Mouse (Mus musculus) splenic B cell, adult 2 months (primary cell): ENCODE measurements around the gene Mpig6b.

ENCODE experiments used
- DNase-seq: peaks from one replicate; pipeline ENCODE4 v3.0.0-alpha.2; 2011; ENCODE audit warnings: low read depth, low spot score
- H3K27me3 ChIP-seq: 2 replicates; pipeline ENCODE4 v1.6.1; 2012; ENCODE audit warnings: mild to moderate bottlenecking, low read length, moderate library complexity, mixed read lengths; ENCODE audit not compliant: control insufficient read depth, poor library complexity, insufficient read depth, severe bottlenecking
- H3K36me3 ChIP-seq: 2 replicates; pipeline ENCODE4 v1.6.1; 2012; ENCODE audit warnings: mild to moderate bottlenecking, low read length, moderate library complexity, mixed read lengths; ENCODE audit not compliant: control insufficient read depth, poor library complexity, insufficient read depth, severe bottlenecking

Mpig6b gene

DNA sequence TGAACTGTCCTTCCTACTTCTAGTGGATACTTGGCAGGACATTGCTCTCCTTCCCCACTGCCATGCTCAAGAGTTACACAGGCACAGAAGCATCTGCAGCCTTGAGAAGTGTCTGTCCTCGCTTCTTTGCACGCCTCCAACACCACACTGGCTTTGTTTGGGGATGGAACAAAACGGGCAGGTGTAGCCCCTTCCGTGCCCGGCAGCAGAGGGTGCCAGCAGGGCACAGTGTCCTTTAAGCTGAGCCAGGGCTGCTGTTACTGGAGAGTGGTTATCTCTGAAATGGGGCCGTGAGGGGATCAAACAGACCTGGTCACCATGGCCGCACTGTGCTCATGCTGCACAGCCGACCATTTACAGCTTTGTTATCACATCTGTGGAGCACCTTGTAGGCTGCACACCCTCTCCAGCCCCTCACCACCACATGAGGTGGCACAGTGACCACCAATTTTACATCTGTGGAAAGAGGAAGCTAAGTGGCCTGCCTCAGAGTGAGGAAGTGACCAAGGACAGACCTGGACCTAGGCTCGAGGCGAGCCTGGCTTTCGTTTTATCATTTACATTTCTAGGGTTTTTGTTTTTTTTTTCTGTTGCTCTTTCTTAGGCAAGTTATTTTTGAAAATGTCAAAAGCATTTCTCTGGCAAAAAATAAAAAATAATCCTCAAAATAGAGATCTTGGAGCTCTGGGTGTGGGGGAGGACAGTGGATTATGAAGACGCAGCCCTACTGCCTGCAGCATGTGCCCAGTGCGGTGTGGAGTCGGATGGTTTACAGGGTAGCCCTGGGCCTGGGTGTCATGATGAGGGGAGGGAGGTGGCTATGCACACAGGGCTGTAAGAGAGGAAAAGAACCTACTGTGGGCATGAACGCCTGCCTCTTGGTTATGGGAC is 28.7 kb upstream of the Mpig6b start:
- no peaks in the 10 kb centered on the region for H3K27me3 ChIP-seq
- DNase-seq: no peak
- H3K36me3 ChIP-seq: peaks cover 4% of the 10 kb centered on the region

DNA sequence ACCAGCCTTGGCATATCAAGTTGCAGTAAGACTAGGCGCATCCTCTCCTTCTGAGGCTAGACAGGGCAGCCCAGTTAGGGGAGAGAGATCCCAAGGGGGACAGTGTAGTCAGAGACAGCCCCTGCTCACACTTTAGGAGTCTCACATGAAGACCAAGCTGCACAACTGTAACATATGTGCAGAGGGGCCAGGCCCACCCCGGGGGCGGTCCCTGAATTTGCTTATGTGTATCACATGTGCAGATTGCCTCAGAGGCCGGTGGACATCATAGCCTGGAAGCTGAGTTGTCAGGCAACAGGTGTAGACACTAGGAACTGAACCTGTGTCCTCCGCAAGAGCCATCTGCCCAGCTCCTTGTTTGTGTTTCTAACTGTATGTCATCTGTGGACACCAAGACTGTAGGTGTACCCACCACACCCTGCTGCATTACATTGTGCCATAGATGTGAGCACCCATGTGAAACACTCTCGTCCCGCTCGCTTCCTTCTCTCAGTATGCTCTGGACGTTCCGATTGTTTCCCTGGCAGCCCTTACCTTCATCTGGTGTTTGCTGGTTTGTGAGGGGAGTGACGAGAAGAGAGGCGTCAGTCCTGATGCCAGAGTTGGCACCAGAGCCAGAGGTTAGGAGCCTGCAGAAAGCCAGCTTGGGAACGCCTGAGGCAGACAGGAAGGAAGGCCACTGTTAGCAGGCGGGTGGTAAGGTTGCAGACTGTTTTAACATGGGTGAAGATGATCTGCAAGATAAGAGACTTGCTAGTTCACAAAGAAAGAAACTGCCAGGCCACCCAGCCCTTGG is 26.6 kb upstream of the Mpig6b start:
- Histone ChIP-seq H3K36me3 (peaks cover 1% of the 10 kb centered on the region), H3K27me3 (no peaks in the 10 kb centered on the region)
- DNase-seq: no peak

DNA sequence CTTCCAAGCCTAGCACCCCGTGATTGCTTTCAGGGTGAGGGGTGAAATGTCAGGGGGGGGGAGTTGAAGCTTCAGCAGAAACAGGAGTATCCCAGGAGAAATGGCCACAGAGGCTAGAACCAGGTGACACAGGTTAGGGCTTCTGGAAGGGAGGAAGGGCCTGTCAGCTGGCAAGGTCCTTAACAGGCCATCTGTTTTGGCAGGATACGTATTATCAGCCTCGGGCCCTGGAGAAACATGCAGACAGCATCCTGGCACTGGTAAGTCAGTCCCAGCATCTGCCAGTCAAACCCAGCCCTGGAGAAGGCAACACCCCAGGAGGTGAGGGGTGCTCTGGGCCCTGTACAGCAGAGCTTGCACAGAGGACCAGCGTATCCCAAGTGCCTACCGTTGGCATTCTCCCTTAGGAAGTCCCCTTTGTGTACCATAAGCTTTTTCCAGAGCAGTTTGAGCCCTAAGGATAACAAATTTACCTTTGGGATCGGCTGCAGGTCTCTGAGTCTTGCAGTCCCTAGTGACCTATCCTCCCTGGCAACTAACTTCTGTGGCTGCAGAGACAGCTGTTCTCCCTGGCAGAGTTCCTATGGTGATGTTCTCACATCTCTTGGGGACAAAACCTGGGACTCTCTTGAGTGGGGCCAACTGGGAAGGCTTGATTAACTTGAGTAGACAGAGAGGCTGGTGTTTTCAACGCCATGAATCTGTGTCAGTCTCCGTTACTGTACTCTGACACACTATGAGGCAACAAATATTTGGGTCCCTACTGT is 24.4 kb upstream of the Mpig6b start:
- DNase-seq: no peak
- Histone ChIP-seq H3K27me3 (no peaks in the 10 kb centered on the region), H3K36me3 (peaks cover 1% of the 10 kb centered on the region; the same call in 1 of the 2 replicates)

DNA sequence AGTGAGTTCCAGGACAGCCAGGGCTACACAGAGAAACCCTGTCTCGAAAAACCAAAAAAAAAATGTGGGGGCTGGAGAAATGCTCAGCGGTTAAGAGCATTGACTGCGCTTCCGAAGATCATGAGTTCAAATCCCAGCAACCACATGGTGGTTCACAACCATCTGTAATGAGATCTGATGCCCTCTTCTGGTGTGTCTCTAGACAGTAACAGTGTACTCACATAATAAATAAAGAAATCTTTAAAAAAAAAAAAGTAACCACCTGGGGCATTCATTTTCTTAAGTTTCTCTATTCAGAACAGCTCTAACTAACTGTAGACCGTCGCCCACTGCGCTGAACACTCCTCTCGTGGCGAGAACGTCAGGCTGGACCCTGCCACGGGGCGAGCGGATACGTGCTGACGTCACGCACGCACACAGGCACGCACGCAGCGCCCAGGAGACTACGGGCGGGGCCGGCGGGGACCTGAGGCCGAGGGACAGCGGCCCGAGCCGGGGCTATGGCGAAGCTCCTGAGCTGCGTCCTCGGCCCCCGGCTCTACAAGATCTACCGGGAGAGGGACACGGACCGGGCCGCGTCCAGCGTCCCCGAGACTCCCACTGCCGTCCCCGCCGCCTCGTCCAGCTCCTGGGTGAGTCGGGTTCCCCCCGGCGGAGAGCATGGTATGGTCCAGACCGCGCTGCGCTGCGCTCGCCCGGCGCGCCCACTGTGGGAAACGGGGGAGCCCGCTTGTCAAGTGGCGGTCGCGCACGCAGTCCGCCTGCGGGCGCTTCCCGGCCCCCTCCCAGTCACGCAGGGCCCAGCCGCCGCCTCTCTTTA is 23.1 kb upstream of the Mpig6b start, which contains the start of gene Abhd16a:
TSS of gene Abhd16a (plus strand) at position 439 of the 820 bp plus-strand sequence.
- DNase-seq: peak; percentile 96
- peaks cover 1% of the 10 kb centered on the region; the same call in 1 of the 2 replicates for H3K36me3 ChIP-seq
- no peaks in the 10 kb centered on the region for H3K27me3 ChIP-seq

DNA sequence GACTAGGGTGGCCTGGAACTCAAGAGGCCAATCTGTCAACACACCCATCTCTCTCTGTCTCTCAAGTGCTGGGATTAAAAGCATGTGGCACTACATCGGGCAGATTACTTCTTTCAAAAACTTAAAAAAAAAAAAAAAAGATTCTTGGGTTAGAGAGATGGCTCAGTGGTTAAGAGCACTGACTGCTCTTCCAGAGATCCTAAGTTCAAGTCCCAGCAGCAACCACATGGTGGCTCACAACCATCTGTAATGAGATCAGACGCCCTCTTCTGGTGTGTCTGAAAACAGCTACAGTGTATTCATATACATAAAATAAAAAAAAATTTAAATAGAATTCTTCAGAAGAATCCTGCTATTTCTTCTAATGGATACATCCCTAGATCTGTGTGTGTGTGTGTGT is 22.2 kb upstream of the Mpig6b start:
- no peaks in the 10 kb centered on the region for H3K27me3 ChIP-seq
- peaks cover 1% of the 10 kb centered on the region; the same call in 1 of the 2 replicates for H3K36me3 ChIP-seq
- peak; percentile 29 for DNase-seq

DNA sequence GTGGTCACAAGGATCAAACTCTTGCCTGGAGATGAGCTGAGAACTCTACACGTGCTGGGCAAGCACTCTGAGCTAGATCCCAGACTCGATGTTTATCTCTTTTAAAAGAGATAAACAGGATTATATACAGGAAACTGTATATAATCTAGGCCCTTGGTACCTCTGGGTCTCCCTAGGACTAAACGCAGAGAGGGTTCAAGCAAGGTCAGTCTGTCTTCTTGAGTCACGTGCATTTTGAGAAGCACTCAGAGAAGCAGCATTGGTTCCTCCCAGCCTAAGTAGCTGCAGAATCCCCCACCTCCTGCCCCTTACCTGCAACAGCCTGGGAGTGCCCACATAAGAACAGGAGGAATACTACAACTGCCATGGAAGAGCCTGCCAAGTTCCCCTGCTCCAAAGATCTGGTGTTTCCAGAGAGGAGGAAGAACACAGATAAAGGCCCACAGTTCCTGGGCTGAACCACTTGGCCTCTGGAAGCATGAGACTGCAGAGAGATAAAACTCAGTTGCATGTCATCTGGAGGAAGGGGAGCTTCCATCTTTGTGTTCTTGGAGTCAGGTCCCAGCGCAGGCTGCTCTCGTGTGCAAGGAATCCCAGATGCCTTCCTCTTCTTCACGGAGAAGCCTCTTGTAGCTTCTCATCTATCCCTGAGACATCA is 19.4 kb upstream of the Mpig6b start, which contains the start of gene Ly6g6f:
TSS of gene Ly6g6f (minus strand) at position 403 of the 658 bp plus-strand sequence.
- DNase-seq: no peak
- H3K27me3 ChIP-seq: no peaks in the 10 kb centered on the region
- no peaks in the 10 kb centered on the region for H3K36me3 ChIP-seq

DNA sequence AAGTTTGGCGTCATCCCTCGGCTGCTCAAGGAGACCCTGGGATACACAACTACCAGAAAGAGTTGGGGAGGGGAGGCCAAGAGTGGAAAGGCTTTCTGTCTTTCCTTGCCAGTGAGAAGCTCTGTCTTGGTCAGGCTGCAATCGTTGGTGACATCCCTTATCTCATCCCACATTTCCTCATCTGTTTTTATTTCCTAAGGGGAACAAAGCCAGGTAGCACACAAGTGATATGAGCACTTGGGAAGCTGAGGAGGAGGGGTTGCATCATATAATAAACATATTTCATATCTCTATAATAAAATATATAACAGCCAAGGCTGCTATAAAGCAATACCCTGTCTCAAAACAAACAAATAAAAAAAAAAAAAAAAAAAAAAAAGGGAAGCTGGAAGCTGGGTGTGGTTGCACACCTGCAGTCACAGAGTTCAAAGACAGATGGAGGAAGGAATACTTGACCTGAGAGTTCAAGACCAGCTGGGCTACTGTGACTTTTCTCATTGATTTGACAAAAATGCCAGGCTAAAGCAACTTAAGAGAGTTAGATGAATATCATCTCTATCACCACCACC is 18.0 kb upstream of the Mpig6b start:
- no peaks in the 10 kb centered on the region for H3K27me3 ChIP-seq
- no peaks in the 10 kb centered on the region for H3K36me3 ChIP-seq
- DNase-seq: no peak

DNA sequence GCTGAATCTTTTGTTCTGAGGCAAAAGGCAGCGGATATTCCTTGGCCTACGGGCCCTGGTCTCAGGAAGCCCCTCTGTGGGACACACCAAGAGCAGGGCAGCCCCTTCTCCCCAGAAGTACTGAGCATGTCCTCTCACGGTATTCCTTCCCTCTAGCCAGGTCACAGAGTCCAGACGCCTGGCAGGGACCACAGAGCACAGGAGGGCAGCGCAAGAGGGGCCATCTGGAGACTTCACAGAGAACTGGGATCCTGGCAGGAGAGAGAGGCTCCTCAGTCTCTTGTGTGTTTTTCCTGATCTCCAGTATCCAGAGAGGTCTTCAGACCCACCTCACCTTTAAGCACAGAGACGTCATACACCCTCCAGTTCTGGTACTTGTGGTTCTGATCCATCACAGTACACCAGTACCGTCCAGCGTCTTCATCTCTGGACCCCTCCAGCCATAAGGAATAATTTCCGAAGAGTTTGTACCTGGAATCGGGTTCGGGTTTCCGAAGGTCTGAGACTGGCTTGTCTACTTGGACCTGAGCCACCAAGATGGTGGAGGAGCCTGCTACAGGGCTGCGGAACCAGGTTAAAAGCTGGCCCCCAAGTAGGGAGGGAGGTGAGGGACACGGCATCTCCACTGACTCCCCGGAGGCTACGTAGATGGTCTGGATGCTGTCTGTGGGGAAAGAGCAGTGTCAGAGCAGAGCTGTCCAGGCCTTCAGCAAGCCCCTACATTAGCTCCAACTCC is 17.0 kb upstream of the Mpig6b start:
- Histone ChIP-seq H3K27me3 (no peaks in the 10 kb centered on the region), H3K36me3 (no peaks in the 10 kb centered on the region)
- no peak for DNase-seq

DNA sequence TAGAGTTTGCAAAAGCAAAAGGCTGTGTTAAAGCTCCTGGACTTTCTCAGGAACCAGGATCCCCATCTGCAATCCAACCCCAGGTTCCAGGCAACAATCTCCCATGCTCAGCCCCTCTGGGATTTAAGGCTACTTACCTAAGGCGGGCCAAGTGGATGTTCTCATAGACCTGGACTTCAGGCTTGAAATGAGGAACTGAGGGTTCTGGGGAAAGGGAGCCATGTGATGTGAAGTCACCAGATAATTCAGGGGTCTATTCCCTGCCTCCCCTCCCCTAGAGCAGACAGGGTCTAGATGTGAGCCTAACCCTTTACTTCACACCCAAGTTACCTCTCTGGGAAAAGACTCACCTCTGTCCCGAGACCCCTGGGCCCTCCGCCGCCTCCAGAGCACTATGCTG is 14.7 kb upstream of the Mpig6b start:
- no peak for DNase-seq
- H3K27me3 ChIP-seq: no peaks in the 10 kb centered on the region; the same call in 1 of the 2 replicates
- no peaks in the 10 kb centered on the region for H3K36me3 ChIP-seq

DNA sequence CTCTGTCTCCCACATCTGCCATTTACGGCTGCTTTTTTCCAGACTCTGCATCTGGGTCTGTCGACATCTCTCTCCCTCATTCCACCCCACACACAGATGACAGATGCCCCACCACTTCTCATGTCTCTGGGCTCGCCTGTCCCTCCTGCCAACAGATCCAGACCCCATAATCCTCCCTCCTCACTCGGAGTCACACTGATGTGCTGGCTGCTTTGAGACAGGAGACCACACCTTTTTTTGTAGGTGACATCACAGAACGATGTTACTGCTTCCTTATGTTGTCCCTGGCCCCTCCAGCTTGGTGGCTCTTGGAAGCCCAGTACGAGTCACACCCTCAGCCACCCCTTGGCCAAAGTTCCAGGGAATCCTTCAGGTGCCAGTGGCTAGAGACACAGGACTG is 14.3 kb upstream of the Mpig6b start:
- Histone ChIP-seq H3K36me3 (no peaks in the 10 kb centered on the region), H3K27me3 (no peaks in the 10 kb centered on the region; the same call in 1 of the 2 replicates)
- DNase-seq: no peak

DNA sequence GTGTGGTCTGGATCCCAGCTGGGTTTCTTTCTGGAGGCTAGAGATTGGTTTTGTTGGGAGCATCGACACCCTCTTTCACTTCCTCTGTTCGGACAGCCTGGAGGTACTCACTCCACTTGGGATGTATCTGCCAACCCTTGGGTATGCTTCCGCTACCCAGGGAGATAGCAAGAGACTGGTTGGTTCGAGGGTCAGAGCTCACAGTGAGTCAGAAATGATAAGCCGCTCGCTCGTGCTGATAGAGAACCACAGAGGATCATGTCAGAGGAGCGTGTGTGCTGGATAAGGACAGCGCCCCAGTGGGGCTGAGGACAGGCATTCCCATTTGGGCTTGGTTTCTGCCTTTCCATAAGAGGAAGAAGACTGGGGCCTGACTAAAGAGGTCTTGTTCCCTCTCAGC is 13.8 kb upstream of the Mpig6b start:
- DNase-seq: no peak
- Histone ChIP-seq H3K36me3 (no peaks in the 10 kb centered on the region), H3K27me3 (no peaks in the 10 kb centered on the region; the same call in 1 of the 2 replicates)

DNA sequence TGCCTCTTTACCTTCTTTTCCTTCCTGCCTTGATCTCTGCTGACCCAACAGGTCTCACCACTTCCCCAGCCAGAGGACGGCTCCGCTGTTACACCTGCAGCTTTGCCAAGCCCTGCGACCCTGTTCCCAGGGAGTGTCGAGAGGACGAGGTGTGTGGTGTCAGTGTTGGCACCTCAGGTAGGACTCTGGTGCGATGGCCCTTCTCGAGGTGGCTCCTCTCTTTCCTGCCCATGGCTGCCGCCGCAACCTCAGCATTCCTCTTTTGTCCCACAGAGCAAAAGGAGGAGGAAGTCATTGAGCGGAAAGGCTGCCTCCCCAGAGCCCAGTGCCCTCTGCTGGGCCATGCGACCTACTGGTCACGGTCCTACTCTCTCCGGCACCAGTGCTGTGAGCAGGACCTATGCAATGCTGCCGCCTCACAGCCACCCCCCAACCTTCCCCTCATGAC is 11.8 kb upstream of the Mpig6b start, which contains the start of gene Ly6g6d:
TSS of gene Ly6g6d (minus strand) at position 280 of the 448 bp plus-strand sequence.
- Histone ChIP-seq H3K36me3 (no peaks in the 10 kb centered on the region), H3K27me3 (no peaks in the 10 kb centered on the region; the same call in 1 of the 2 replicates)
- peak; percentile 42 for DNase-seq
